Mouse (Mus musculus): Measurements from ENCODE around the gene Cmss1.

- TF ChIP-seq CTCF (IDR thresholded peaks at IDR 0.05; ENCODE audit: low read depth) (no peak), EP300 (IDR thresholded peaks at IDR 0.05; ENCODE audit: low read depth) (no peak)
Measured at GRCm38 (mm10) chr16:57534365-57534764, 72.3 kb downstream of the Cmss1 start.
